Mouse (Mus musculus): Measurements from ENCODE around the gene Ptprn2. TPM values are rescaled to one million over a fixed set of nuclear protein-coding genes. Genes with fewer than 3 reads are reported as not detected.

The Ptprn2 gene
- polyA plus RNA-seq, 1 experiment from 2014 or later: 0.19 TPM

- Histone ChIP-seq H3K4me3 (ENCODE audit: low read length) (no peak overlapping the region), H3K27me3 (ENCODE audit: control insufficient read depth, insufficient read depth, low read depth, low read length) (no peaks in the 10 kb centered on the region), H3K9me3 (ENCODE audit: control insufficient read depth, low read length) (no peaks in the 10 kb centered on the region), H3K4me1 (replicated peaks; ENCODE audit: control insufficient read depth, insufficient read depth, low read length) (no peaks in the 10 kb centered on the region), H3K4me2 (ENCODE audit: low read depth, low read length) (no peak overlapping the region), H3K27ac (ENCODE audit: low read length) (no peak overlapping the region), H3K9ac (ENCODE audit: low read length) (no peak overlapping the region), H3K36me3 (ENCODE audit: control insufficient read depth, insufficient read depth, low read length) (no peaks in the 10 kb centered on the region)
- WGBS: 70% methylated on average over 3 of the region's 3 CpGs
- ATAC-seq (ENCODE audit: low read depth): no peak
Observed at GRCm38 (mm10) chr12:116677701-116678100, 192.2 kb downstream of the Ptprn2 start.

- no peaks in the 10 kb centered on the region for H3K27me3 ChIP-seq (ENCODE audit: control insufficient read depth, insufficient read depth, low read depth, low read length)
Observed at GRCm38 (mm10) chr12:116689832-116690231, 204.3 kb downstream of the Ptprn2 start.

GRCm38 (mm10) chr12:116709535-116709934 is 224.0 kb downstream of the Ptprn2 start:
- no peak overlapping the region for H3K4me2 ChIP-seq (ENCODE audit: low read depth, low read length)
- H3K27me3 ChIP-seq (ENCODE audit: control insufficient read depth, insufficient read depth, low read depth, low read length): no peaks in the 10 kb centered on the region
- WGBS: 33% methylated on average over 5 of the region's 5 CpGs
- H3K9ac ChIP-seq (ENCODE audit: low read length): no peak overlapping the region
- ATAC-seq (ENCODE audit: low read depth): no peak
- H3K4me3 ChIP-seq (ENCODE audit: low read length): no peak overlapping the region
- H3K27ac ChIP-seq (ENCODE audit: low read length): no peak overlapping the region
- no peaks in the 10 kb centered on the region for H3K36me3 ChIP-seq (ENCODE audit: control insufficient read depth, insufficient read depth, low read length)
- H3K9me3 ChIP-seq (ENCODE audit: control insufficient read depth, low read length): no peaks in the 10 kb centered on the region
- no peaks in the 10 kb centered on the region for H3K4me1 ChIP-seq (replicated peaks; ENCODE audit: control insufficient read depth, insufficient read depth, low read length)

More at GRCm38 (mm10) chr12:116689832-116690231, 204.3 kb downstream of the Ptprn2 start:
- no peak for ATAC-seq (ENCODE audit: low read depth)
- Histone ChIP-seq H3K9me3 (ENCODE audit: control insufficient read depth, low read length) (no peaks in the 10 kb centered on the region), H3K4me3 (ENCODE audit: low read length) (no peak overlapping the region), H3K4me2 (ENCODE audit: low read depth, low read length) (no peak overlapping the region), H3K4me1 (replicated peaks; ENCODE audit: control insufficient read depth, insufficient read depth, low read length) (no peaks in the 10 kb centered on the region), H3K27ac (ENCODE audit: low read length) (no peak overlapping the region), H3K9ac (ENCODE audit: low read length) (no peak overlapping the region), H3K36me3 (ENCODE audit: control insufficient read depth, insufficient read depth, low read length) (no peaks in the 10 kb centered on the region)
- WGBS: 86% methylated on average over 2 of the region's 2 CpGs

- no peak for ATAC-seq (ENCODE audit: low read depth)
- no peaks in the 10 kb centered on the region for H3K36me3 ChIP-seq (ENCODE audit: control insufficient read depth, insufficient read depth, low read length)
- no peak overlapping the region for H3K9ac ChIP-seq (ENCODE audit: low read length)
- no peak overlapping the region for H3K4me3 ChIP-seq (ENCODE audit: low read length)
- H3K27me3 ChIP-seq (ENCODE audit: control insufficient read depth, insufficient read depth, low read depth, low read length): no peaks in the 10 kb centered on the region
- H3K4me1 ChIP-seq (replicated peaks; ENCODE audit: control insufficient read depth, insufficient read depth, low read length): no peaks in the 10 kb centered on the region
- WGBS: 54% methylated on average over 3 of the region's 3 CpGs
- no peaks in the 10 kb centered on the region for H3K9me3 ChIP-seq (ENCODE audit: control insufficient read depth, low read length)
- no peak overlapping the region for H3K27ac ChIP-seq (ENCODE audit: low read length)
- no peak overlapping the region for H3K4me2 ChIP-seq (ENCODE audit: low read depth, low read length)
Observed at GRCm38 (mm10) chr12:116710716-116711115, 225.2 kb downstream of the Ptprn2 start.

- Histone ChIP-seq H3K9me3 (ENCODE audit: control insufficient read depth, low read length) (no peaks in the 10 kb centered on the region), H3K27ac (ENCODE audit: low read length) (no peak overlapping the region), H3K4me2 (ENCODE audit: low read depth, low read length) (no peak overlapping the region), H3K4me3 (ENCODE audit: low read length) (no peak overlapping the region), H3K36me3 (ENCODE audit: control insufficient read depth, insufficient read depth, low read length) (no peaks in the 10 kb centered on the region), H3K27me3 (ENCODE audit: control insufficient read depth, insufficient read depth, low read depth, low read length) (no peaks in the 10 kb centered on the region), H3K9ac (ENCODE audit: low read length) (no peak overlapping the region), H3K4me1 (replicated peaks; ENCODE audit: control insufficient read depth, insufficient read depth, low read length) (no peaks in the 10 kb centered on the region)
- ATAC-seq (ENCODE audit: low read depth): no peak
- 83% methylated on average over 6 of the region's 6 CpGs for WGBS
Observed at GRCm38 (mm10) chr12:116711133-116711532, 225.6 kb downstream of the Ptprn2 start.

- no peak overlapping the region for H3K27ac ChIP-seq (ENCODE audit: low read length)
- ATAC-seq (ENCODE audit: low read depth): no peak
- no peak overlapping the region for H3K4me2 ChIP-seq (ENCODE audit: low read depth, low read length)
- H3K9ac ChIP-seq (ENCODE audit: low read length): no peak overlapping the region
- H3K4me1 ChIP-seq (replicated peaks; ENCODE audit: control insufficient read depth, insufficient read depth, low read length): no peaks in the 10 kb centered on the region
- H3K9me3 ChIP-seq (ENCODE audit: control insufficient read depth, low read length): no peaks in the 10 kb centered on the region
- H3K4me3 ChIP-seq (ENCODE audit: low read length): no peak overlapping the region
- H3K36me3 ChIP-seq (ENCODE audit: control insufficient read depth, insufficient read depth, low read length): no peaks in the 10 kb centered on the region
- H3K27me3 ChIP-seq (ENCODE audit: control insufficient read depth, insufficient read depth, low read depth, low read length): no peaks in the 10 kb centered on the region
Observed at GRCm38 (mm10) chr12:116713096-116713495, 227.6 kb downstream of the Ptprn2 start.

- Histone ChIP-seq H3K9ac (ENCODE audit: low read length) (no peak overlapping the region), H3K4me3 (ENCODE audit: low read length) (no peak overlapping the region), H3K9me3 (ENCODE audit: control insufficient read depth, low read length) (no peaks in the 10 kb centered on the region), H3K4me1 (replicated peaks; ENCODE audit: control insufficient read depth, insufficient read depth, low read length) (no peaks in the 10 kb centered on the region), H3K27ac (ENCODE audit: low read length) (no peak overlapping the region), H3K36me3 (ENCODE audit: control insufficient read depth, insufficient read depth, low read length) (no peaks in the 10 kb centered on the region), H3K4me2 (ENCODE audit: low read depth, low read length) (no peak overlapping the region), H3K27me3 (ENCODE audit: control insufficient read depth, insufficient read depth, low read depth, low read length) (no peaks in the 10 kb centered on the region)
- no peak for ATAC-seq (ENCODE audit: low read depth)
- 77% methylated on average over 2 of the region's 2 CpGs for WGBS
Observed at GRCm38 (mm10) chr12:116721062-116721461, 235.5 kb downstream of the Ptprn2 start.

GRCm38 (mm10) chr12:116740141-116740540 is 254.6 kb downstream of the Ptprn2 start:
- Histone ChIP-seq H3K4me1 (replicated peaks; ENCODE audit: control insufficient read depth, insufficient read depth, low read length) (no peaks in the 10 kb centered on the region), H3K36me3 (ENCODE audit: control insufficient read depth, insufficient read depth, low read length) (no peaks in the 10 kb centered on the region), H3K4me3 (ENCODE audit: low read length) (no peak overlapping the region), H3K27ac (ENCODE audit: low read length) (no peak overlapping the region), H3K27me3 (ENCODE audit: control insufficient read depth, insufficient read depth, low read depth, low read length) (no peaks in the 10 kb centered on the region), H3K9ac (ENCODE audit: low read length) (no peak overlapping the region), H3K4me2 (ENCODE audit: low read depth, low read length) (no peak overlapping the region), H3K9me3 (ENCODE audit: control insufficient read depth, low read length) (no peaks in the 10 kb centered on the region)
- no peak for ATAC-seq (ENCODE audit: low read depth)
- 81% methylated on average over 5 of the region's 5 CpGs for WGBS

GRCm38 (mm10) chr12:116741300-116741699 is 255.8 kb downstream of the Ptprn2 start:
- no peak for ATAC-seq (ENCODE audit: low read depth)
- Histone ChIP-seq H3K4me1 (replicated peaks; ENCODE audit: control insufficient read depth, insufficient read depth, low read length) (no peaks in the 10 kb centered on the region), H3K9ac (ENCODE audit: low read length) (no peak overlapping the region), H3K4me2 (ENCODE audit: low read depth, low read length) (no peak overlapping the region), H3K4me3 (ENCODE audit: low read length) (no peak overlapping the region), H3K36me3 (ENCODE audit: control insufficient read depth, insufficient read depth, low read length) (no peaks in the 10 kb centered on the region), H3K27me3 (ENCODE audit: control insufficient read depth, insufficient read depth, low read depth, low read length) (no peaks in the 10 kb centered on the region), H3K27ac (ENCODE audit: low read length) (no peak overlapping the region), H3K9me3 (ENCODE audit: control insufficient read depth, low read length) (no peaks in the 10 kb centered on the region)

GRCm38 (mm10) chr12:116746401-116746800 is 260.9 kb downstream of the Ptprn2 start:
- Histone ChIP-seq H3K27me3 (ENCODE audit: control insufficient read depth, insufficient read depth, low read depth, low read length) (no peaks in the 10 kb centered on the region), H3K9ac (ENCODE audit: low read length) (no peak overlapping the region), H3K4me3 (ENCODE audit: low read length) (no peak overlapping the region), H3K9me3 (ENCODE audit: control insufficient read depth, low read length) (no peaks in the 10 kb centered on the region), H3K4me2 (ENCODE audit: low read depth, low read length) (no peak overlapping the region), H3K36me3 (ENCODE audit: control insufficient read depth, insufficient read depth, low read length) (no peaks in the 10 kb centered on the region), H3K27ac (ENCODE audit: low read length) (no peak overlapping the region), H3K4me1 (replicated peaks; ENCODE audit: control insufficient read depth, insufficient read depth, low read length) (no peaks in the 10 kb centered on the region)
- 71% methylated on average over 2 of the region's 2 CpGs for WGBS
- ATAC-seq (ENCODE audit: low read depth): no peak

Measured in lung, embryonic 16.5 days (tissue).